Mouse (Mus musculus) midbrain, embryonic 14.5 days (tissue): ENCODE measurements around the gene Rhbdf2. TPM values are rescaled to one million over a fixed set of nuclear protein-coding genes. Genes with fewer than 3 reads are reported as not detected.
"Not testable (repeated sequence)": the region's sequence is repeated elsewhere in the genome, so short reads cannot be mapped to it uniquely, and the experiment has no call there.

Experiments
- ATAC-seq: fragments of 200-750 bp; cut with Nextera tagmentation; 2 replicates; pipeline ENCODE4 v1.8.0; 2017; ENCODE audit warnings: moderate number of reproducible peaks, moderate library complexity; ENCODE audit not compliant: low FRiP score, low TSS enrichment
- DNase-seq: peaks from one replicate; pipeline ENCODE4 v3.0.0-alpha.2; 2015
- H3K27ac ChIP-seq: fragments of 300-500 bp; sonication (generic); replicated peaks from 2 replicates; pipeline ENCODE4 v1.5.1; 2014; ENCODE audit warnings: mild to moderate bottlenecking, low read depth, low read length, moderate library complexity
- H3K27me3 ChIP-seq: fragments of 300-500 bp; sonication (generic); 2 replicates; pipeline ENCODE4 v1.6.1; 2014; ENCODE audit warnings: low read length, control low read depth, mixed read lengths; ENCODE audit not compliant: control insufficient read depth, insufficient read depth
- H3K36me3 ChIP-seq: fragments of 300-500 bp; sonication (generic); 2 replicates; pipeline ENCODE4 v1.6.1; 2014; ENCODE audit warnings: low read length, control low read depth; ENCODE audit not compliant: control insufficient read depth, insufficient read depth
- H3K4me1 ChIP-seq: fragments of 300-500 bp; sonication (generic); 2 replicates; pipeline ENCODE4 v1.6.1; 2014; ENCODE audit warnings: mild to moderate bottlenecking, antibody characterized with exemption, low read length, control low read depth; ENCODE audit not compliant: control insufficient read depth, insufficient read depth
- H3K4me2 ChIP-seq: fragments of 300-500 bp; sonication (generic); 2 replicates; pipeline ENCODE4 v1.6.1; 2014; ENCODE audit warnings: mild to moderate bottlenecking, low read length, moderate library complexity
- H3K4me3 ChIP-seq: fragments of 300-500 bp; sonication (generic); replicated peaks from 2 replicates; pipeline ENCODE4 v1.5.1; 2014; ENCODE audit warnings: low read depth, low read length
- H3K9ac ChIP-seq: fragments of 300-500 bp; sonication (generic); replicated peaks from 2 replicates; pipeline ENCODE4 v1.6.1; 2014; ENCODE audit warnings: mild to moderate bottlenecking, low read length, moderate library complexity
- H3K9me3 ChIP-seq: fragments of 300-500 bp; sonication (generic); 2 replicates; pipeline ENCODE4 v1.6.1; 2016; ENCODE audit warnings: low read length, control low read depth, mixed read lengths; ENCODE audit not compliant: control insufficient read depth
- WGBS: fragments of 180-500 bp; shearing (Covaris S2); extraction: QIAGEN DNeasy Blood & Tissue Kit; methylation state at CpG from one replicate; pipeline ENCODE4 v1.1.7; 2014; 5-methylcytosine and 5-hydroxymethylcytosine counted together
- polyA plus RNA-seq: library from polyadenylated mRNA; unstranded; fragments of >200 nt; fragmentation: Nextera tagmentation; extraction: Ambion mirVana; gene quantifications from 2 replicates; pipeline ENCODE4 v1.2.1, GENCODE M21; 2014

Gene Rhbdf2
- polyA plus RNA-seq, 1 experiment from 2014 or later = 0.63 TPM

DNA sequence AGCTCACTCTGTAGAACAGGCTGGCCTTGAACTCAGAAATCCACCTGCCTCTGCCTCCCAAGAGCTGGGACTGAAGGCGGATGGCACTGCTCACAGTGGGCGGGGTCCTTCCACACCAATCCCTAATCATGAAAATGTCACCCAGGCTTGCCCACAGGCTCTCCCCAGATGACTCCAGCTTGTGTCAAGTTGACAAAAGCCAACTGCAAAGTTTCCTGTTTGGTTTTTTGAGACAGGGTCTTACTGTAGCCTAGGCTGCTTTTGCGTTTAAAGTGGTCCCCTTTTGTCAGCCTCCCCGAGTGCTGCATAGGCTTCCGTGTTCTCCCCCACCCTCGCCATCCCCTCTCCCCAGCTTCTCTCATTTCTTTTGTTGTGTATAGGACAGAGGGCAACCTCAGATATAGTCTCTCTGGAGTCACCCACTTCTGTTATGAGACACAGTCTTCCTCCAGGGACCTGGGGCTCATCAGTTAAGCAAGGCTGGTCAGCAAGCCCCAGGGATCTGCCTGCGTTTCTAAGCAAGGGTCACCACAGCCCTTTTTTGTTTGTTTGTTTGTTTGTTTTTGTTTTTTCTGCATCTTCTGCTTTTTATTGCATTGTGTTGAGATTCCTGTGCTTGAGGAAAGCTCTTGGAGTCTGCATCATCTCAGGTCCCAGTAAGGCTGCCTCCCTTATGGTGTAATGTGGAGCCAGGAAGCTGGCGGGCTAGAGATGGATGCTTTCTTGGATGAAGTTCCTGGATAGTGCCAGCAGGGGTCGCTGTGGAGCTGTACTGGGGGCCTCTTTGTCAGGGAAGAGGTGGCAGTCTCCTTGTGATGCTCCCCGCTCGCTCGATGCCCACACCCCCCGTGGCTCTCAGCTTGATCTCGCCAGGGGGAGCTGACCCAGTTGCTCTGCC is 16.1 kb upstream of the Rhbdf2 start:
- H3K27me3 ChIP-seq = no peaks in the 10 kb centered on the region
- peak overlapping the region; percentile 53 for H3K4me2 ChIP-seq
- peak; percentile 95 for DNase-seq
- ATAC-seq = peak; percentile 79
- peak overlapping the region; percentile 44; the same call in 1 of the 2 replicates for H3K9ac ChIP-seq
- H3K4me1 ChIP-seq = peaks cover 11% of the 10 kb centered on the region
- 40% methylated on average over 14 of the region's 14 CpGs for WGBS
- H3K4me3 ChIP-seq = no peak overlapping the region
- H3K27ac ChIP-seq = peak overlapping the region; percentile 68
- H3K36me3 ChIP-seq = no peaks in the 10 kb centered on the region
- H3K9me3 ChIP-seq = no peaks in the 10 kb centered on the region

DNA sequence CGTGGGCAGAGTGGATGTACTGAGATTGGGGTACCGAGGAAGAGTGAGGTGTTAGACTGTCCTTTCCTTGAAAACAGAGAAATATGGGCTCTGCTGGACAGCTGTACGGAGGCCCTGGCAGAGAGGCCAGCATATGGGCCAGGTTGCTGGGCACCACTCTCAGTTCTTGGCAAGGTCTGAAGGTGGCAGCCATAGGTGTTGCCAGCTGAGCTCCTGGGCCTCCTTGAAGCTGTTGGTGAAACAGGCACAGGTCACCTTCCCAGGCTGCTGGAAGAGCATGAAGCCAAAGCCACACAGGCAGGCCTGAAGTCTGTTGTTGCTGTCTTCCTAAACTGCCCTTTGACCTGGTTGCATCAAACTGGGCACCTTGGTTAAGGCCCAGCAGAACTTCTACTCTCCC is 14.9 kb upstream of the Rhbdf2 start:
- Histone ChIP-seq H3K4me3 (no peak overlapping the region), H3K4me1 (peaks cover 11% of the 10 kb centered on the region), H3K9ac (no peak overlapping the region), H3K4me2 (no peak overlapping the region), H3K27ac (no peak overlapping the region), H3K27me3 (no peaks in the 10 kb centered on the region), H3K9me3 (no peaks in the 10 kb centered on the region), H3K36me3 (no peaks in the 10 kb centered on the region)
- DNase-seq (no peak), ATAC-seq (no peak)
- WGBS = 73% methylated on average over 3 of the region's 3 CpGs

- DNase-seq (no peak), ATAC-seq (no peak)
- 49% methylated on average over 5 of the region's 5 CpGs for WGBS
These were observed 14.3 kb upstream of the Rhbdf2 start for GRCm38 (mm10) chr11:116641168-116641567.

GRCm38 (mm10) chr11:116636607-116637006 is 9.8 kb upstream of the Rhbdf2 start:
- H3K4me1 ChIP-seq, H3K27ac ChIP-seq, H3K36me3 ChIP-seq, H3K4me2 ChIP-seq, ATAC-seq, H3K27me3 ChIP-seq, H3K4me3 ChIP-seq, DNase-seq, H3K9me3 ChIP-seq, H3K9ac ChIP-seq: not testable (repeated sequence)
- WGBS = 77% methylated on average over 8 of the region's 8 CpGs

More at GRCm38 (mm10) chr11:116641168-116641567, 14.3 kb upstream of the Rhbdf2 start:
- no peaks in the 10 kb centered on the region for H3K27me3 ChIP-seq
- no peaks in the 10 kb centered on the region for H3K36me3 ChIP-seq
- no peak overlapping the region for H3K4me2 ChIP-seq
- H3K4me1 ChIP-seq = peaks cover 11% of the 10 kb centered on the region
- no peak overlapping the region for H3K27ac ChIP-seq
- H3K9me3 ChIP-seq = no peaks in the 10 kb centered on the region
- no peak overlapping the region for H3K9ac ChIP-seq
- H3K4me3 ChIP-seq = no peak overlapping the region

DNA sequence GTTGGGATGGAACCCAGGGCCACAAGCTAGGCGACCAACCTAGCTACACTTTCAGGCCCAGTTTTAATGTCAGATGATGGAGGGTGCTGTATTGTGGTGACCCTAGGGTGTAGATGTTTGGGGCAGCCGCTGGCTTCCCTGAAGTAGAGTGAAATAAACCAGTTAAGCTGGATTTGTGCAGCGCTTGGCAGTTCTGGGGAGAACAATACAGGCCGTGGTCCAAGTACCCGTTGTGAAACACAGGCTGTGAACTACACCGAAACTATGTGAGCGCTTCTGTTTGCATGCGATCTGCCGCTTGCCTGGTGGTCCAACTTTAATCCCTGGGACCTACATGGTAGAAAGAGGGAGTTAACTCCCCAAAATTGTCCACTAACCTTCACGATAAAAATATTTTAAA is 6.1 kb upstream of the Rhbdf2 start:
- Histone ChIP-seq H3K4me3 (no peak overlapping the region), H3K27me3 (no peaks in the 10 kb centered on the region), H3K4me1 (no peaks in the 10 kb centered on the region), H3K27ac (no peak overlapping the region), H3K9me3 (no peaks in the 10 kb centered on the region), H3K4me2 (no peak overlapping the region), H3K36me3 (no peaks in the 10 kb centered on the region), H3K9ac (no peak overlapping the region)
- ATAC-seq (no peak), DNase-seq (no peak)
- 65% methylated on average over 10 of the region's 10 CpGs for WGBS

GRCm38 (mm10) chr11:116630171-116630965 is 3.5 kb upstream of the Rhbdf2 start:
- Histone ChIP-seq H3K27ac (no peak overlapping the region), H3K9ac (no peak overlapping the region), H3K9me3 (no peaks in the 10 kb centered on the region), H3K4me2 (no peak overlapping the region), H3K4me1 (no peaks in the 10 kb centered on the region), H3K36me3 (no peaks in the 10 kb centered on the region), H3K27me3 (peaks cover under 1% of the 10 kb centered on the region; the same call in 1 of the 2 replicates), H3K4me3 (no peak overlapping the region)
- WGBS = 61% methylated on average over 12 of the region's 12 CpGs
- ATAC-seq = no peak
- no peak for DNase-seq

DNA sequence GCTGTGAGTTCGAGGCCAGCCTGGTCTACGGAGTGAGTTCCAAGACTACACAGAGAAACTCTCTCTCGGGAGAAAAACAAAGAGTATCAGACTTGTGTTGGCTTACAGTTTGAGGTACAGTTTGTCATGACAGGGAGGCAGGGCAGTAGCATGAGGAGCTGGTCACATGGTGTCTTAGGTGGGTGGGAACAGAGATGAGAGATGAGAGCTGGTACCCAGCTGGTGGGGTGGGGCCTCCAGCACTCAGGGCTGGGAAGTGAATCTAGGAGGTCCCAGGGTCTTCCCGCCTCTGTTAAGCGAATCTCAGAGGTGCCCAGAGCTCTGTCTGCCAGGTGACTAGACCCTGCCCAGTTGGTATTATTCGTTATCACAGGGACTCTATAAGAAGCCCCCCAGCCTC is 2.7 kb upstream of the Rhbdf2 start:
- Histone ChIP-seq H3K4me3 (no peak overlapping the region), H3K9ac (no peak overlapping the region), H3K27me3 (peaks cover 9% of the 10 kb centered on the region), H3K36me3 (no peaks in the 10 kb centered on the region), H3K9me3 (no peaks in the 10 kb centered on the region), H3K4me2 (no peak overlapping the region), H3K4me1 (no peaks in the 10 kb centered on the region), H3K27ac (no peak overlapping the region)
- DNase-seq (no peak), ATAC-seq (no peak)
- 87% methylated on average over 6 of the region's 6 CpGs for WGBS

DNA sequence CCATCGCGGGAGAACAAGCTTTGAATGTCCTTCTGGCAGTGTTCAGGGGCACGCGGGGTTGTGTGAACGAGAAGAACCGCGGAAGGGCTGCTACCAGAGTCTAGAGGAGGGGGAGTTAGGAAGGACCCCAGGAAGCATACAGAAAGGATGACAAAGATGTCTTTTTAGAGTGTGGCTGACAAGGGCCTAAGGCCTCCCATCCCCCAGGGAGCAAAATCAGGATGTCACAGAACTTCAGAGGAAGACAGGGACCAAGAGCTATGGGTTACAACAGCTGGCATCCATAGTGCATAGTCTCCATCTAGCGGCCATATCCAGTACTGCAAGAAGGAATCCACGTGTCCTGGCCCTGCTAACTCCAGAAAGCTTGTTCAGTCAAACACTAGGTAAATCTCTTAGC is 1.9 kb upstream of the Rhbdf2 start:
- peak; percentile 95 for DNase-seq
- H3K36me3 ChIP-seq = no peaks in the 10 kb centered on the region
- H3K27me3 ChIP-seq = peaks cover 17% of the 10 kb centered on the region
- 57% methylated on average over 9 of the region's 9 CpGs for WGBS
- peaks cover 5% of the 10 kb centered on the region; the same call in 1 of the 2 replicates for H3K4me1 ChIP-seq
- no peaks in the 10 kb centered on the region for H3K9me3 ChIP-seq
- ATAC-seq = peak; percentile 48; the same call in 1 of the 2 replicates
- no peak overlapping the region for H3K9ac ChIP-seq
- no peak overlapping the region for H3K27ac ChIP-seq
- H3K4me3 ChIP-seq = no peak overlapping the region
- H3K4me2 ChIP-seq = no peak overlapping the region
